Mouse (Mus musculus) kidney, embryonic 14.5 days (tissue): ENCODE results near the gene Xk. TPM values are rescaled to one million over a fixed set of nuclear protein-coding genes. Genes with fewer than 3 reads are reported as not detected.
A peak's percentile ranks its signal among the peaks of the same experiment; 100 is the strongest.
"Not testable (repeated sequence)": the region's sequence is repeated elsewhere in the genome, so short reads cannot be mapped to it uniquely, and the experiment has no call there.

Source experiments
- ATAC-seq: fragments of 200-750 bp; cut with Nextera tagmentation; 2 replicates; pipeline ENCODE4 v1.8.0; 2017; ENCODE audit warnings: moderate number of reproducible peaks, mild to moderate bottlenecking, moderate TSS enrichment, moderate library complexity; ENCODE audit not compliant: low FRiP score, low TSS enrichment
- H3K27ac ChIP-seq: fragments of 300-500 bp; sonication (generic); 2 replicates; pipeline ENCODE4 v1.5.1; 2014; ENCODE audit warnings: low read depth, mild to moderate bottlenecking, low read length, moderate library complexity, mixed read lengths
- H3K27me3 ChIP-seq: fragments of 300-500 bp; sonication (generic); 2 replicates; pipeline ENCODE4 v1.6.1; 2014; ENCODE audit warnings: mild to moderate bottlenecking, low read length; ENCODE audit not compliant: control insufficient read depth, insufficient read depth
- H3K36me3 ChIP-seq: fragments of 300-500 bp; sonication (generic); 2 replicates; pipeline ENCODE4 v1.6.1; 2014; ENCODE audit warnings: low read length, mixed read lengths; ENCODE audit not compliant: control insufficient read depth, insufficient read depth
- H3K4me1 ChIP-seq: fragments of 300-500 bp; sonication (generic); 2 replicates; pipeline ENCODE4 v1.6.1; 2014; ENCODE audit warnings: low read length, mixed read lengths; ENCODE audit not compliant: control insufficient read depth, insufficient read depth
- H3K4me2 ChIP-seq: fragments of 300-500 bp; sonication (generic); replicated peaks from 2 replicates; pipeline ENCODE4 v1.6.1; 2014; ENCODE audit warnings: low read depth, mild to moderate bottlenecking, low read length
- H3K4me3 ChIP-seq: fragments of 300-500 bp; sonication (generic); 2 replicates; pipeline ENCODE4 v1.5.1; 2014; ENCODE audit warnings: mild to moderate bottlenecking, low read length
- H3K9ac ChIP-seq: fragments of 300-500 bp; sonication (generic); 2 replicates; pipeline ENCODE4 v1.6.1; 2014; ENCODE audit warnings: low read depth, mild to moderate bottlenecking, low read length, moderate library complexity
- H3K9me3 ChIP-seq: fragments of 300-500 bp; sonication (generic); 2 replicates; pipeline ENCODE4 v1.6.1; 2016; ENCODE audit warnings: low read length; ENCODE audit not compliant: control insufficient read depth
- WGBS: fragments of 180-500 bp; shearing (Covaris S2); extraction: QIAGEN DNeasy Blood & Tissue Kit; methylation state at CpG from one replicate; pipeline ENCODE4 v1.1.7; 2014; 5-methylcytosine and 5-hydroxymethylcytosine counted together
- polyA plus RNA-seq: library from polyadenylated mRNA; unstranded; fragments of >200 nt; fragmentation: Nextera tagmentation; extraction: Ambion mirVana; gene quantifications from 2 replicates; pipeline ENCODE4 v1.2.1, GENCODE M21; 2014

The Xk gene
- polyA plus RNA-seq, 1 experiment from 2014 or later = 2.0 TPM

GRCm38 (mm10) chrX:9256766-9257165 lies 15.8 kb upstream of the Xk start, which contains the start of gene Gm14862:
Gene Gm14862, minus strand, starts transcription at chrX:9256899.
- H3K36me3 ChIP-seq = no peaks in the 10 kb centered on the region
- H3K27ac ChIP-seq = no peak within 1 kb of the TSS
- no peaks in the 10 kb centered on the region for H3K4me1 ChIP-seq
- no peak for ATAC-seq
- no peak within 1 kb of the TSS for H3K4me2 ChIP-seq
- no peak within 1 kb of the TSS for H3K4me3 ChIP-seq
- 81% methylated on average over 5 of the region's 5 CpGs for WGBS
- H3K27me3 ChIP-seq = no peaks in the 10 kb centered on the region
- no peak within 1 kb of the TSS for H3K9ac ChIP-seq
- H3K9me3 ChIP-seq = no peaks in the 10 kb centered on the region

GRCm38 (mm10) chrX:9257831-9258230 lies 14.7 kb upstream of the Xk start:
- ATAC-seq = no peak
- Histone ChIP-seq H3K4me2 (no peak overlapping the region), H3K36me3 (no peaks in the 10 kb centered on the region), H3K4me1 (no peaks in the 10 kb centered on the region), H3K9ac (no peak overlapping the region), H3K4me3 (no peak overlapping the region), H3K9me3 (no peaks in the 10 kb centered on the region), H3K27me3 (no peaks in the 10 kb centered on the region), H3K27ac (no peak overlapping the region)
- 92% methylated on average over 7 of the region's 7 CpGs for WGBS

- Histone ChIP-seq H3K4me3 (no peak overlapping the region), H3K4me1 (no peaks in the 10 kb centered on the region), H3K9me3 (no peaks in the 10 kb centered on the region), H3K27me3 (no peaks in the 10 kb centered on the region), H3K36me3 (no peaks in the 10 kb centered on the region), H3K9ac (no peak overlapping the region), H3K27ac (no peak overlapping the region), H3K4me2 (no peak overlapping the region)
- ATAC-seq = no peak
- 91% methylated on average over 1 of the region's 1 CpGs for WGBS
Measured at GRCm38 (mm10) chrX:9259267-9259666, 13.3 kb upstream of the Xk start.

GRCm38 (mm10) chrX:9271112-9271511 lies 1.4 kb upstream of the Xk start:
- Histone ChIP-seq H3K4me2 (no peak overlapping the region), H3K9ac (no peak overlapping the region), H3K27me3 (no peaks in the 10 kb centered on the region), H3K9me3 (no peaks in the 10 kb centered on the region), H3K27ac (no peak overlapping the region), H3K4me1 (no peaks in the 10 kb centered on the region), H3K4me3 (no peak overlapping the region), H3K36me3 (no peaks in the 10 kb centered on the region)
- ATAC-seq = no peak
- 78% methylated on average over 3 of the region's 3 CpGs for WGBS

- Histone ChIP-seq H3K36me3 (no peaks in the 10 kb centered on the region), H3K27ac (no peak overlapping the region), H3K9ac (no peak overlapping the region)
Measured at GRCm38 (mm10) chrX:9271947-9272459, 553 bp upstream of the Xk start.

GRCm38 (mm10) chrX:9273377-9274002 lies 934 bp downstream of the Xk start:
- Histone ChIP-seq H3K4me3 (peak overlapping the region; percentile 53; the same call in 1 of the 2 replicates), H3K9me3 (no peaks in the 10 kb centered on the region), H3K9ac (no peak overlapping the region), H3K27ac (no peak overlapping the region), H3K27me3 (no peaks in the 10 kb centered on the region), H3K4me1 (no peaks in the 10 kb centered on the region), H3K36me3 (no peaks in the 10 kb centered on the region), H3K4me2 (peak overlapping the region; percentile 52)
- WGBS = 58% methylated on average over 12 of the region's 12 CpGs
- ATAC-seq = no peak

More at GRCm38 (mm10) chrX:9271947-9272459, 553 bp upstream of the Xk start:
- 35% methylated on average over 8 of the region's 8 CpGs for WGBS
- H3K9me3 ChIP-seq = no peaks in the 10 kb centered on the region
- H3K4me3 ChIP-seq = peak overlapping the region; percentile 53
- ATAC-seq = 0 out of 2 replicates have a peak, but pooled peaks have one; percentile 7
- peak overlapping the region; percentile 52 for H3K4me2 ChIP-seq
- H3K27me3 ChIP-seq = no peaks in the 10 kb centered on the region
- no peaks in the 10 kb centered on the region for H3K4me1 ChIP-seq

GRCm38 (mm10) chrX:9274321-9274720 lies 1.8 kb downstream of the Xk start:
- H3K9ac ChIP-seq = no peak overlapping the region
- H3K4me1 ChIP-seq = no peaks in the 10 kb centered on the region
- H3K4me2 ChIP-seq = no peak overlapping the region
- no peaks in the 10 kb centered on the region for H3K36me3 ChIP-seq
- ATAC-seq = no peak
- no peaks in the 10 kb centered on the region for H3K27me3 ChIP-seq
- H3K4me3 ChIP-seq = no peak overlapping the region
- WGBS = 76% methylated on average over 8 of the region's 8 CpGs
- H3K9me3 ChIP-seq = no peaks in the 10 kb centered on the region
- no peak overlapping the region for H3K27ac ChIP-seq

- not testable (repeated sequence) for H3K4me1 ChIP-seq, H3K4me3 ChIP-seq, H3K9me3 ChIP-seq, H3K27ac ChIP-seq, ATAC-seq, H3K36me3 ChIP-seq, H3K27me3 ChIP-seq, H3K4me2 ChIP-seq, H3K9ac ChIP-seq
- no CpG with 5 or more reads among the region's 1 CpGs for WGBS
Measured at GRCm38 (mm10) chrX:9283464-9283863, 10.9 kb downstream of the Xk start, which contains the start of gene H2al1m. Gene H2al1m, plus strand, starts transcription at chrX:9283764.

GRCm38 (mm10) chrX:9293140-9293829 lies 20.7 kb downstream of the Xk start:
- not testable (repeated sequence) for H3K27ac ChIP-seq, H3K9ac ChIP-seq, H3K9me3 ChIP-seq, H3K4me1 ChIP-seq, H3K27me3 ChIP-seq, H3K4me2 ChIP-seq, H3K36me3 ChIP-seq, H3K4me3 ChIP-seq, ATAC-seq
- WGBS = 86% methylated on average over 3 of the region's 4 CpGs
